Mouse (Mus musculus) MN1 (cell line): Measurements from ENCODE around the gene Tgif2.
"Not testable (repeated sequence)": the region's sequence is repeated elsewhere in the genome, so short reads cannot be mapped to it uniquely, and the experiment has no call there.

ENCODE experiments used
- DNase-seq: peaks from one replicate; pipeline ENCODE4 v3.0.0-alpha.2; 2016; ENCODE audit warnings: low spot score

The Tgif2 gene

GRCm38 (mm10) chr2:156839319-156840191 is at the start of gene Tgif2:
Gene Tgif2, plus strand, starts transcription at chr2:156840007.
- DNase-seq, result peak; percentile 19

GRCm38 (mm10) chr2:156798516-156798915 is 41.3 kb upstream of the Tgif2 start:
- DNase-seq, result no peak

- DNase-seq, result no peak
Observed at GRCm38 (mm10) chr2:156801045-156801444, 38.8 kb upstream of the Tgif2 start.

GRCm38 (mm10) chr2:156802116-156802515 is 37.7 kb upstream of the Tgif2 start:
- not testable (repeated sequence) for DNase-seq

GRCm38 (mm10) chr2:156803698-156804372 is 36.0 kb upstream of the Tgif2 start:
- DNase-seq, result no peak

GRCm38 (mm10) chr2:156804589-156804988 is 35.2 kb upstream of the Tgif2 start:
- DNase-seq, result no peak

GRCm38 (mm10) chr2:156806886-156807285 is 32.9 kb upstream of the Tgif2 start:
- DNase-seq, result no peak

GRCm38 (mm10) chr2:156809579-156809978 is 30.2 kb upstream of the Tgif2 start:
- DNase-seq, result peak; percentile 70

GRCm38 (mm10) chr2:156810716-156811115 is 29.1 kb upstream of the Tgif2 start:
- no peak for DNase-seq

GRCm38 (mm10) chr2:156811556-156811955 is 28.3 kb upstream of the Tgif2 start:
- no peak for DNase-seq

GRCm38 (mm10) chr2:156814344-156814801 is 25.4 kb upstream of the Tgif2 start:
- DNase-seq, result no peak

- no peak for DNase-seq
Observed at GRCm38 (mm10) chr2:156814893-156815292, 24.9 kb upstream of the Tgif2 start.

GRCm38 (mm10) chr2:156815412-156815811 is 24.4 kb upstream of the Tgif2 start:
- DNase-seq, result no peak

GRCm38 (mm10) chr2:156816116-156816515 is 23.7 kb upstream of the Tgif2 start:
- DNase-seq, result no peak

- DNase-seq, result not testable (repeated sequence)
Observed at GRCm38 (mm10) chr2:156825128-156825527, 14.7 kb upstream of the Tgif2 start.

GRCm38 (mm10) chr2:156834336-156834735 is 5.5 kb upstream of the Tgif2 start:
- no peak for DNase-seq

- DNase-seq, result no peak
Observed at GRCm38 (mm10) chr2:156838839-156839238, 968 bp upstream of the Tgif2 start.

GRCm38 (mm10) chr2:156840301-156841027 is 657 bp downstream of the Tgif2 start:
- peak; percentile 37 for DNase-seq

GRCm38 (mm10) chr2:156841028-156841840 is 1.4 kb downstream of the Tgif2 start:
- DNase-seq, result peak; percentile 59

- DNase-seq, result peak; percentile 61
Observed at GRCm38 (mm10) chr2:156841841-156842706, 2.3 kb downstream of the Tgif2 start.
